Mouse (Mus musculus): ENCODE results near the gene Kctd15.

The Kctd15 gene

GRCm38 (mm10) chr7:34656632-34657031 lies at the start of gene Kctd15:
Kctd15 (minus strand) TSS chr7:34656732.
- no peak for DNase-seq (ENCODE audit: low spot score in 2 of 2)

GRCm38 (mm10) chr7:34704401-34704800 lies 47.9 kb upstream of the Kctd15 start:
- no peak for DNase-seq (ENCODE audit: low spot score in 2 of 2)

GRCm38 (mm10) chr7:34703437-34703836 lies 46.9 kb upstream of the Kctd15 start:
- no peak for DNase-seq (ENCODE audit: low spot score in 2 of 2)

GRCm38 (mm10) chr7:34702718-34703351 lies 46.3 kb upstream of the Kctd15 start:
- no peak for DNase-seq (ENCODE audit: low spot score in 2 of 2)

GRCm38 (mm10) chr7:34699888-34700287 lies 43.4 kb upstream of the Kctd15 start:
- no peak for DNase-seq (ENCODE audit: low spot score in 2 of 2)

- DNase-seq (ENCODE audit: low spot score in 2 of 2) = no peak
Observed at GRCm38 (mm10) chr7:34698221-34698620, 41.7 kb upstream of the Kctd15 start.

- DNase-seq (ENCODE audit: low spot score in 2 of 2) = no peak
Observed at GRCm38 (mm10) chr7:34696086-34696485, 39.6 kb upstream of the Kctd15 start.

GRCm38 (mm10) chr7:34694898-34695297 lies 38.4 kb upstream of the Kctd15 start:
- DNase-seq (ENCODE audit: low spot score in 2 of 2) = no peak

GRCm38 (mm10) chr7:34693916-34694315 lies 37.4 kb upstream of the Kctd15 start:
- DNase-seq (ENCODE audit: low spot score in 2 of 2) = no peak

- no peak for DNase-seq (ENCODE audit: low spot score in 2 of 2)
Observed at GRCm38 (mm10) chr7:34693072-34693471, 36.5 kb upstream of the Kctd15 start.

- DNase-seq (ENCODE audit: low spot score in 2 of 2) = no peak
Observed at GRCm38 (mm10) chr7:34690111-34690510, 33.6 kb upstream of the Kctd15 start.

GRCm38 (mm10) chr7:34689028-34689427 lies 32.5 kb upstream of the Kctd15 start:
- no peak for DNase-seq (ENCODE audit: low spot score in 2 of 2)

GRCm38 (mm10) chr7:34685801-34686200 lies 29.3 kb upstream of the Kctd15 start:
- no peak for DNase-seq (ENCODE audit: low spot score in 2 of 2)

GRCm38 (mm10) chr7:34685176-34685575 lies 28.6 kb upstream of the Kctd15 start:
- no peak for DNase-seq (ENCODE audit: low spot score in 2 of 2)

GRCm38 (mm10) chr7:34680771-34681421 lies 24.4 kb upstream of the Kctd15 start:
- DNase-seq (ENCODE audit: low spot score in 2 of 2) = no peak

GRCm38 (mm10) chr7:34679886-34680285 lies 23.4 kb upstream of the Kctd15 start:
- DNase-seq (ENCODE audit: low spot score in 2 of 2) = no peak

GRCm38 (mm10) chr7:34675831-34676514 lies 19.4 kb upstream of the Kctd15 start:
- peak; percentile 46 to 75 for DNase-seq (ENCODE audit: low spot score in 2 of 2)

- no peak for DNase-seq (ENCODE audit: low spot score in 2 of 2)
Observed at GRCm38 (mm10) chr7:34675120-34675790, 18.7 kb upstream of the Kctd15 start.

- DNase-seq (ENCODE audit: low spot score in 2 of 2) = no peak
Observed at GRCm38 (mm10) chr7:34672916-34673315, 16.4 kb upstream of the Kctd15 start.

GRCm38 (mm10) chr7:34671911-34672310 lies 15.4 kb upstream of the Kctd15 start:
- peak; percentile 74 to 90 for DNase-seq (ENCODE audit: low spot score in 2 of 2)

GRCm38 (mm10) chr7:34670778-34671177 lies 14.2 kb upstream of the Kctd15 start:
- no peak for DNase-seq (ENCODE audit: low spot score in 2 of 2)

GRCm38 (mm10) chr7:34669336-34669735 lies 12.8 kb upstream of the Kctd15 start:
- DNase-seq (ENCODE audit: low spot score in 2 of 2) = no peak

All from spleen, postnatal 4 days (tissue).